Mouse (Mus musculus) limb, embryonic 15.5 days (tissue): ENCODE results near the gene Vmn1r40. TPM values are rescaled to one million over a fixed set of nuclear protein-coding genes. Genes with fewer than 3 reads are reported as not detected.

ENCODE experiments used
- ATAC-seq: fragments of 200-750 bp; cut with Nextera tagmentation; 2 replicates; pipeline ENCODE4 v1.8.0; 2017; ENCODE audit warnings: low read depth, moderate TSS enrichment; ENCODE audit not compliant: insufficient number of reproducible peaks, low FRiP score, low TSS enrichment
- H3K27ac ChIP-seq: fragments of 300-500 bp; sonication (generic); 2 replicates; pipeline ENCODE4 v1.5.1; 2015; ENCODE audit warnings: moderate library complexity, mild to moderate bottlenecking, inconsistent platforms
- H3K27me3 ChIP-seq: fragments of 300-500 bp; sonication (generic); 2 replicates; pipeline ENCODE4 v1.6.1; 2015; ENCODE audit warnings: inconsistent platforms
- H3K36me3 ChIP-seq: fragments of 300-500 bp; sonication (generic); 2 replicates; pipeline ENCODE4 v1.6.1; 2015; ENCODE audit warnings: inconsistent platforms
- H3K4me1 ChIP-seq: fragments of 300-500 bp; sonication (generic); 2 replicates; pipeline ENCODE4 v1.6.1; 2015; ENCODE audit warnings: inconsistent platforms
- H3K4me2 ChIP-seq: fragments of 300-500 bp; sonication (generic); 2 replicates; pipeline ENCODE4 v1.6.1; 2015; ENCODE audit warnings: mild to moderate bottlenecking, inconsistent platforms
- H3K4me3 ChIP-seq: fragments of 300-500 bp; sonication (generic); 2 replicates; pipeline ENCODE4 v1.5.1; 2015; ENCODE audit warnings: mild to moderate bottlenecking, inconsistent platforms
- H3K9ac ChIP-seq: fragments of 300-500 bp; sonication (generic); 2 replicates; pipeline ENCODE4 v1.6.1; 2015; ENCODE audit warnings: inconsistent platforms
- H3K9me3 ChIP-seq: fragments of 300-500 bp; sonication (generic); 2 replicates; pipeline ENCODE4 v1.6.1; 2016; ENCODE audit warnings: inconsistent platforms
- WGBS: fragments of 180-500 bp; shearing (Covaris S2); methylation state at CpG from one replicate; pipeline ENCODE4 v1.1.7; 2015; 5-methylcytosine and 5-hydroxymethylcytosine counted together
- polyA plus RNA-seq: library from polyadenylated mRNA; unstranded; fragments of >200 nt; fragmentation: Nextera tagmentation; extraction: Ambion mirVana; gene quantifications from 2 replicates; pipeline ENCODE4 v1.2.1, GENCODE M21; 2015

Gene Vmn1r40
- polyA plus RNA-seq, 1 experiment from 2014 or later = not detected

DNA sequence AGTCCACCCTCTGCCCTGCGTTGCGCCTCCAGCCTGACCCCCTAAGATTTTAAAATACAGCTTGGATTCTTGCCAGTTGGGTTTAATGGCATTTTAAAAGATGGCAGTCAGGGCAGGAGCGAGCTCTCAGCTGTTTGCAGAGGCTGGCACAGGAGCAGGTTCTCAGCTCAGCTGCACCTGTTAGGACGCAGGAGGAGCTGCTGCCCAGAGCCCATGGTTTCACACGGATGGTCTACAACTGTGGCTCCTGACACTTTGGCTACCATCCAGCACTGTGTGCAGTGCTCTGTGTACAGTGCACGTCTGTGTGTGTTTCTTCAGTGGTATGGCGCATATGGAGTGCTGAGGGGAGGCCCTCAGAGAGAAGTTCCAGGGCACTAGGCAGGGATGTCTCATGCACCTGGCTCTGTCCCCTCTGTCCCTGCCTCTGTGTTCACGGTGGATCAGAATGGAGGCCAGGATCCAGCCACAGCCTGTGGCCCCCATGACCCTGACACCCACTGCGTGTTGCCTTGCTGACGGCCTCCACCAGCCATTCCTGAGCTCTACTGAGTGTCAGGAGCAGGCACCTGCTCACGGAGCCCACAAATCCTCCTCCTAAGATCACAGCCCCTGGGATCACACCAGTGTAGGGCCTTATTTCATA is 34.1 kb upstream of the Vmn1r40 start:
- no peak overlapping the region for H3K4me2 ChIP-seq

DNA sequence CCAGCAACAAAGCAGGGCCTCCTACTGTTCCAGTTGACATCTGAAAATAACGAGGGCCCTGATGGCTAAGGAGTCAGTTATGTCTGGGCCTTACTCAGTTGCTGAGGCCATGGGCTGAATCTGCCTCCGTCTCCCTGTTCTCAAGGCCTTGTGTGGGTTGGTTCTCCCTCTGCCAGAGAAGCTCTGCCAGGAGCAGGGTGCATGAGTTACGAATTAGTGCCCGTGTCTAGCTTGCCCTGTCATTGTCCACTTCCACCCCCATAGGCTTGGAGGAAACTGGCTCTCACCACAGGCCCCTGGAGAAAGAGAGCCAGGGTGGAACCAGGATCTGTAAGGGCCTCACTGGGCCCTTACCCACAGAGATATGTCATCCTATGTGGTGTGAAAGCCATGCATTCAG is 28.8 kb upstream of the Vmn1r40 start:
- no peak for ATAC-seq
- Histone ChIP-seq H3K9ac (no peak overlapping the region), H3K27me3 (no peaks in the 10 kb centered on the region), H3K27ac (no peak overlapping the region), H3K4me3 (no peak overlapping the region), H3K36me3 (0 out of 2 replicates have a peak, but pooled peaks cover 3% of the 10 kb centered on the region), H3K9me3 (no peaks in the 10 kb centered on the region), H3K4me2 (no peak overlapping the region), H3K4me1 (no peaks in the 10 kb centered on the region)
- WGBS = 67% methylated on average over 4 of the region's 4 CpGs

More for the DNA sequence above, 34.1 kb upstream of the Vmn1r40 start:
- H3K36me3 ChIP-seq = 0 out of 2 replicates have a peak, but pooled peaks cover 3% of the 10 kb centered on the region
- H3K27me3 ChIP-seq = no peaks in the 10 kb centered on the region
- no peaks in the 10 kb centered on the region for H3K4me1 ChIP-seq
- 75% methylated on average over 11 of the region's 11 CpGs for whole genome bisulfite sequencing
- H3K9me3 ChIP-seq = no peaks in the 10 kb centered on the region
- no peak overlapping the region for H3K9ac ChIP-seq
- no peak overlapping the region for H3K27ac ChIP-seq
- no peak overlapping the region for H3K4me3 ChIP-seq
- ATAC-seq = peak; percentile 75

DNA sequence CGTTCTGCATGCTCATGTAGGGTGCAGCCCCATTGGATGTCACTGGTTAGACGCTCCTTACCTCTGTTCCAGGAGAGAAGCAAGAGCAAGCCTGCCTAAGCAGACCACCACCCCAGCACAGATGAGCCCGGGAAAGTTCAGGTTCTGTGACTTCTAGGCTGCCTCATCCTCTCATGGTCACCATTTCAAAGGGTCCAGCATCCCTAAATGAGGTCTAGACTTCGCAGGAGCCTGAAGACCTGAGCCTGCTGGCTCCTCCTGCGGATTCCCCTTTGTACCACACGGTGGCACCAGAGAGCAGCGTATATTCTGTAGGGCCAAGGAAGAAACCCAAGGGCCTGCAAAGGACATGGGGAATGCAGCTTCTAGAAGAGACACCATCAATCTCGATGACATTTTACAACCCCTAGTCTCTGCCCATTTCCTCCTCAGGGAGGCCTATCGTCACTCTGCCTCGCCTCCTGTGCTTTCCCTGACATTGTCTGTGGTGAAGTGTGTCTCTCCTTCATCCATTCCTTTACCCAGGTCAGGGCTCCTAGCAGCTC is 28.0 kb upstream of the Vmn1r40 start:
- no peak overlapping the region for H3K9ac ChIP-seq
- ATAC-seq = no peak

DNA sequence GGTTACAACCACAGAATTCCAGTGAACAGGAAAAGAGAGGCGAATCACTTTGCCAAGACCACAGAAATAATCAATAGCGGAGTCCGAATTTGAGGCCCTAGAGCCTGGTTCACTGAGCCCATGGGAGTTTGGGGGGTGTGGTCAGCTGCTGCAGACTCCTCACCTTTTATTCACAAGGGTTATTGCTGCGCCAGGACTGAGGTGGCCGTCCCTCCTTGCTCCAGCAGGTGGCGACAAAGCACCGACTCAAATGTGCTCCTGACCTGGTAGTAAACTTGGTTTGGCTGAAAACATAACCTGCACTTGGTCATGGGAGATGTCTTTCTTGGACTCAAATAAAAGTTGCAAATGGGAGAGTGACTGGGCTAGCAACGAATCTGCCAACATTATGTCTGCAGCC is 27.2 kb upstream of the Vmn1r40 start:
- H3K9ac ChIP-seq = no peak overlapping the region
- 9% methylated on average over 8 of the region's 8 CpGs for WGBS
- no peak overlapping the region for H3K4me2 ChIP-seq
- ATAC-seq = no peak
- H3K9me3 ChIP-seq = no peaks in the 10 kb centered on the region
- H3K36me3 ChIP-seq = no peaks in the 10 kb centered on the region
- no peaks in the 10 kb centered on the region for H3K27me3 ChIP-seq
- no peak overlapping the region for H3K27ac ChIP-seq
- no peak overlapping the region for H3K4me3 ChIP-seq
- H3K4me1 ChIP-seq = no peaks in the 10 kb centered on the region

More for the DNA sequence above, 28.0 kb upstream of the Vmn1r40 start:
- H3K27me3 ChIP-seq = no peaks in the 10 kb centered on the region
- H3K9me3 ChIP-seq = no peaks in the 10 kb centered on the region
- WGBS = 19% methylated on average over 10 of the region's 10 CpGs
- H3K4me1 ChIP-seq = no peaks in the 10 kb centered on the region
- no peak overlapping the region for H3K4me3 ChIP-seq
- no peak overlapping the region for H3K27ac ChIP-seq
- no peaks in the 10 kb centered on the region for H3K36me3 ChIP-seq
- H3K4me2 ChIP-seq = no peak overlapping the region

DNA sequence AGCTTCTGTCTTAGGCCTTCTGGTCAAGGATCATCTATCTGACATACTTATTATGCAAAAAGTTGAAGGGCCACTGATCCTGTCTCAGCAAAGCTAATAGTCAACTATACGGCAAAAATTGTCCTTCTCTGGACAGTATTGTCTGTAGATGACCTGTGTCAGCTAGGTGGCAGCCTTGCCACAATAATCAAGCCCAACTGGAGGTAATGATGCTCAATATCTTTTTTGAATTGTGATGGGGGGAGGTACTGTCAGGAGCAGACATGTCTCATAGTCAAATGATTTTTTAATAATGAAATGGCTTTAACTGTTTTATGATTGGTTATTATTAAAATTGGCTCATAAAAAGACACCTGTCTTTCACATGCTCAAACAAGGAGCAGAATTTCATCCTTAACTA is 23.1 kb upstream of the Vmn1r40 start:
- Histone ChIP-seq H3K9me3 (no peaks in the 10 kb centered on the region), H3K4me1 (no peaks in the 10 kb centered on the region), H3K36me3 (no peaks in the 10 kb centered on the region), H3K4me2 (no peak overlapping the region), H3K27ac (no peak overlapping the region), H3K4me3 (no peak overlapping the region), H3K9ac (no peak overlapping the region), H3K27me3 (no peaks in the 10 kb centered on the region)
- 60% methylated on average over 1 of the region's 1 CpGs for WGBS
- ATAC-seq = no peak

DNA sequence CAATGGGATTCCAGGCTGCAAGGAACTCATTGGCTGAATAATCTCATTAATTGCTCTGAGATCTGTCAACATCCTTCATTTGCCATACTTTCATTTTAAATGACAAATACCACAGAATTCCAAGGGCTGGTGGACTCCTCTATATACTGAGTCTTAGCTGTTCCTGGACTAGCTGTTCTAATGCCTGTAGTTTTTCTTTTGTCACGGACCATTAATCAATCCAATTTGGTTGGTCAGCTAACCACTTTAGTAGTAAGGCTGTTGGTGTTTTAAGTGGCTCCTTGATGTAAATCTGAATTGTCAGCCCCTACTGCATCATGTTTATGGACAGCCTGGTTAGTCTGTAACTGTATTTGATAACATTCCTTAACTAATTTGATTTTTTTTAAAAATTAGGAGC is 20.2 kb upstream of the Vmn1r40 start:
- Histone ChIP-seq H3K9me3 (no peaks in the 10 kb centered on the region), H3K9ac (no peak overlapping the region), H3K4me2 (no peak overlapping the region), H3K36me3 (no peaks in the 10 kb centered on the region), H3K4me1 (no peaks in the 10 kb centered on the region), H3K27me3 (no peaks in the 10 kb centered on the region), H3K4me3 (no peak overlapping the region), H3K27ac (no peak overlapping the region)
- no peak for ATAC-seq
- 74% methylated on average over 1 of the region's 1 CpGs for WGBS

DNA sequence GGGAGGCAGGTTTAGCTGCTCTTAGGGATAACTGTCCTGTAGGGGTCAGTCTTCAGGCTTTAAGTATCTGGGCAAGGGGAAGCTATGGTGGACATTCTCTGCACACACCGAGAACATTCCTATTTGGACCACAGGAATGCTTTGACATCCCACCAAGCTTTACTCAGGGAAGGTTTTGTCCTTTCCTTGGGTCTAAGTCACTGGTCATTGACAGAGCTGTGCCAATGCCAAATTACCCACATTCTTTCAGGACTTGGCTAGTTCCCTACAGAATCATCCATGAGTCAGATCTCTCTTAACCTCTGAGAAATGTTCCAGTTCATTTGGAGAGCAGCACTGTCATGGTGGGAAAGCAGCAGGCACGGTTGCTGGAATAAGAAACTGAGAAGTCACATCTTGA is 716 bp upstream of the Vmn1r40 start:
- Histone ChIP-seq H3K9me3 (no peaks in the 10 kb centered on the region), H3K4me2 (no peak overlapping the region), H3K27ac (no peak overlapping the region), H3K27me3 (no peaks in the 10 kb centered on the region), H3K9ac (no peak overlapping the region), H3K36me3 (no peaks in the 10 kb centered on the region), H3K4me3 (no peak overlapping the region), H3K4me1 (no peaks in the 10 kb centered on the region)
- WGBS = 61% methylated on average over 2 of the region's 2 CpGs
- ATAC-seq = no peak

DNA sequence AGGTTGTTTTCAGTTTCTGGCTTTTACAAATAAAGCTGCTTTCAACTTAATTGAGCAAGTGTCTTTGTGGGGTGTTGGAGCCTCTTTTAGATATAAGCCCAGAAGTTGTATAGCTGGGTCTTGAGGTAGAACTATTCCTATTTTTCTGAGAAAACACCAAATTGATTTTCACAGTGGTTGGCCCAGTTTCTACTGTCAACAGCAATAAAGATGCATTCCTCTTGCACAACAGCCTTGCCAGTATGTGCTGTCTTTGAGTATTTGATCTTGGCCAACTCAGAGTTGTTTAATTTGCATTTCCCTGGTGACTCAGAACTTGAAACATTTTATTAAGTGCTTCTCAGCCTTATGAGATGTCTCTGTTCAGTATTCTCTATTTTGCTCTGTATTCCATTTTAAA is 10.7 kb downstream of the Vmn1r40 start:
- no peak overlapping the region for H3K9ac ChIP-seq
- no peak overlapping the region for H3K27ac ChIP-seq
- no peak overlapping the region for H3K4me3 ChIP-seq
- no peak for ATAC-seq
- H3K9me3 ChIP-seq = no peaks in the 10 kb centered on the region
- no peak overlapping the region for H3K4me2 ChIP-seq
- no peaks in the 10 kb centered on the region for H3K27me3 ChIP-seq
- no peaks in the 10 kb centered on the region for H3K36me3 ChIP-seq
- no peaks in the 10 kb centered on the region for H3K4me1 ChIP-seq

DNA sequence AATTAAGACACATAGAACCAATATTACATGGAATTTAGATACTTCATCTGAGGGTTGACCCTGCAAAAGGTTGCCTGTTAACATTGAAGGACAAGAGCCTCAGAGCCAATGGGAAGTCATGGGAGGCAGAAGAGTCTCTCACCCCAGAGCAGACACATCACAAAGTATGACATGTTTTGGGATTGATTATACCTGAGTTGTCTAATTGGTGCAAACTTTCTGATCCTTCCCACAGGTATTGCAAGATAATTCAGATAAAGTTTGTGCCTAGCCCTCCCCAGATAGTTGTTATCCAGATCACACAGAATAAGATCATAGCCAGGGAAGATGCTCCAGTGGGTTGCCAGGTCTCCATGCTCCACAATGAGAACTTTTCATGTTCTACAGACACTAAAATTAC is 33.1 kb downstream of the Vmn1r40 start, which contains the start of gene Vmn1r41:
Gene Vmn1r41 (plus strand): TSS at position 301 of the 400 bp plus-strand sequence.
- no peak within 1 kb of the TSS for H3K4me2 ChIP-seq
- no peak for ATAC-seq
- no peaks in the 10 kb centered on the region for H3K4me1 ChIP-seq
- H3K4me3 ChIP-seq = no peak within 1 kb of the TSS
- no peaks in the 10 kb centered on the region for H3K9me3 ChIP-seq
- no peak within 1 kb of the TSS for H3K9ac ChIP-seq
- no peak within 1 kb of the TSS for H3K27ac ChIP-seq
- no peaks in the 10 kb centered on the region for H3K36me3 ChIP-seq
- H3K27me3 ChIP-seq = no peaks in the 10 kb centered on the region

DNA sequence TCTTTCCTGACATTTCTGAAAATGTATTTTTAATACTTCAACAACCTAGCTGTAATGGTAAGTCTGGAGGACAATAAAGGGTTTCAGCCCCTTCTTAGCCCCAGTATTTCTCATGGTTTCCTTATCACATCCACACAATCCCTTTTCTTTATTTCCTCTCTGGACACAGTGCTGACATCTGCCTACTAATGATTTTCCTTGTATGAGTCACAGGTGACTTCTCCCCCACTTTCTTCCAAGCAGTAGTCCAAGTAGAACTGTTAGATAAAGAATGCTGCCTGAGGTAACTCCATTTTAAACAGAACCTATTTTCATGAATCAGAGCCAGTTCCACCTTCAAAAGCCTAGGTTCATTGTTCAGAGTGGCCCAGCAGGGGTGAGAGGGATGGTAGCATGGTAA is 35.5 kb downstream of the Vmn1r40 start:
- no peak overlapping the region for H3K4me2 ChIP-seq
- no peak overlapping the region for H3K4me3 ChIP-seq
- ATAC-seq = no peak
- no peaks in the 10 kb centered on the region for H3K36me3 ChIP-seq
- no peaks in the 10 kb centered on the region for H3K9me3 ChIP-seq
- no peaks in the 10 kb centered on the region for H3K4me1 ChIP-seq
- H3K9ac ChIP-seq = no peak overlapping the region
- H3K27ac ChIP-seq = no peak overlapping the region
- no peaks in the 10 kb centered on the region for H3K27me3 ChIP-seq

Other genes starting within 250 kb of the Vmn1r40 start
- 48.9 and 49.4 TPM in 2 replicates for gene Chchd6, start 111.9 kb upstream of the Vmn1r40 start, polyA plus RNA-seq
- gene Txnrd3, start 63.6 kb upstream of the Vmn1r40 start, polyA plus RNA-seq = 8.2 and 8.6 TPM in 2 replicates
- gene Vmn1r41, start 33.2 kb downstream of the Vmn1r40 start, polyA plus RNA-seq = not detected in 2 replicates
- gene Vmn1r42, start 168.9 kb downstream of the Vmn1r40 start, polyA plus RNA-seq = not detected in 2 replicates
- 0.04 TPM in 2 replicates for gene Vmn1r43, start 168.9 kb downstream of the Vmn1r40 start, polyA plus RNA-seq
- 0.11 TPM in 1 of 2 replicates, not detected in the other for gene Vmn1r44, start 176.1 kb downstream of the Vmn1r40 start, polyA plus RNA-seq
- not detected in 2 replicates for gene Vmn1r45, start 233.1 kb downstream of the Vmn1r40 start, polyA plus RNA-seq